Mouse (Mus musculus) megakaryocyte-erythroid progenitor cell, adult 5 weeks (primary cell): ENCODE measurements around the gene Ptpn3. TPM values are rescaled to one million over a fixed set of nuclear protein-coding genes. Genes with fewer than 3 reads are reported as not detected.

Experiments used
- polyA plus RNA-seq: library from polyadenylated mRNA; stranded (reverse); fragments of >175 nt; gene quantifications from 2 replicates; pipeline ENCODE4 v1.2.3, GENCODE M21; 2012

Gene Ptpn3
- polyA plus RNA-seq = 3.5 TPM in 2 replicates

DNA sequence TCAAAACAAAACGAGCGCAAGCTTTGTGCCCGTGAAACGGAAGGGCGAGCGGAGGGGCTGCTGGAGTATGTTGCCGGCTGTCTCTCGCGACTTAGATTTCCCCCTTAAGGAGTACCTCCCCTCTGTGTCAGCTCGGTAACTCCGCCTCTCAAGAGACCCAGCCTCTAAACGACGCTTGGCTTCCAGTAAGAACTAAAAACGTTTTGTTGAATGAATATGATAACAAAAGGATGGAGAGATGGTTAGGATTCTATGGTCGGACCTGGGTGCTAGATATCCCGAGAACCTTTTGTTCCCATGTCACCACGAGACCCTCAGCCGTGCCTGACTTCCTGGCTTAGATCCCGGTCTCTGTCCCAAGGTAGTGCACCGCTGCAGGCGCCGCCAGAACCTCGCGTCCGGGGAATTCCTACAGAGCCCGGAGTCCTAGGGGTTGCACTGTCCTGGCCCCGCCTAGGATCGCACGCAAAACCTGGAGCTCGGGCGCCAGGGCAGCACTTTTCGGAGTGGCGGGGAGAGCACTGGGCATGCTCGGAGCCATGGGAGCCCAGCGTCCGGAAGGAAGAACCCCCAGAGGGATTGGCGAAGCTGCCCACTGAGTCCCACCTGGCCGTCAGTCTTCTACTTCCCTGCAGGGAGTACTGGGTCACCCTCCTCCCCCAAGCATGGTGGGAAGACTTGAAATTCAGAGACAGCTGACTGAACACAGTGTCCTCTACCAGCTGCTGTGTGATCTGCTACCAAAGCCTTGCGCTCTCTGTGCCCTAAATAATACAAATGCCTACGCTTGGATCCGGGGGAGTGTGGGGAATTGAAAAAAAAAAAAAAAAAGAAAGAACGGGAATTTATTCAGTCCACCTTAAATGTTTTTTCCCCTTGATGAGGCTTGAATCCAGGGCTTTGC is at the start of gene Ptpn3:
Gene Ptpn3, minus strand, starts transcription at position 428 of the 904 bp plus-strand sequence.

DNA sequence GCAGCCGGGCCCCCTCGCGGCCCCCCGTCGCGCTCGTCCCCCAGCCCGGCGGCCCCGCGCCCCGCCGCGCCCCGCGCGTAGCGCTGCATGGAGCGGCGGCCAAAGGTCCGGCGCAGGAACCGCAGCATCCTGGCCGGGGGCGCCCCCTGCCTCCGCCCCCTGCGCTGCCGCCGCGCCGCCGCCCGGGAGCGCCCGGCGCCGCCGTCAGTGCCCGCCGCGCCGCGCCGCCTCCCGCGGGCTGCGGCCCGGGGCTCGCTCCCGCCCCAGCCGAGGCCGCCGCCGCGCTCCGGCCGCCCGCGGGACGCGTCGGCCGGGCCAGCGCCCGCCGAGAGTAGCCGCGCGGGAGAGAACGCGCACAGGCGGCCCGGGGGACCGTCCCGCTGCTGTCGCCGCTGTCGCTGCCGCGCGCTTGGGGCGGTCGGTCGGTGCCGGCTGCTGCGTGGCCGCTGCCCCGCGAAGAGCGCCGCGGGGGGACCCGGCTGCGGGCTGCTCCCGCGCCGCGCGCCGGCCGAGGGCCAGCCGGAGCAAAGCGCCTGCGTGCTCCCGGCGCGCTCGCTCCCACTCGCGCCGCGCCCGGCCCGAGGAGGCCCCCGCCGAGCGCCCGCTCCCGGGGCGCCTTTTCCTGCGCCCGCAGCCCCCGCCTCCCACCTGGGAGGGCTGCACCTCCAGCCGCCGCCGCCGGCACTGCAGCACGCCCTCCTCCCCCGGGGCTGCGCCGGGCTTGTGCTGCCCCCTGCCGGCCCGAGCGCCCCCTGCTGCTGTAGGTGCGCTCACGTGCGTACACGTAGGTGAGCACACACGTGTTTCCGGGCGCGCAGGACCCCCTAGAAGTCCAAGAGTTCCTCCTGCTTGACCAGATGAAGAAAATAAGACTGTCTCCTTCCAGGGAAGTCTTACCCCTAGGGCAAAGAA is 158.4 kb downstream of the Ptpn3 start, which contains the start of gene Epb41l4b:
Gene Epb41l4b, minus strand, starts transcription at position 412 of the 912 bp plus-strand sequence.

Other genes with a start within 250 kb of the Ptpn3 start
- 1.1 and 2.6 TPM in 2 replicates for gene Epb41l4b, start 158.4 kb downstream of the Ptpn3 start, polyA plus RNA-seq
- gene Palm2, start 132.4 kb upstream of the Ptpn3 start, polyA plus RNA-seq = not detected in 2 replicates